Mouse (Mus musculus) yolk sac, embryonic 10.5 days (tissue): Measurements from ENCODE around the gene Arsg.

ENCODE experiments used
- DNase-seq: peaks from one replicate; pipeline ENCODE4 v3.0.0-alpha.2; 2017; ENCODE audit warnings: low spot score

The Arsg gene

DNA sequence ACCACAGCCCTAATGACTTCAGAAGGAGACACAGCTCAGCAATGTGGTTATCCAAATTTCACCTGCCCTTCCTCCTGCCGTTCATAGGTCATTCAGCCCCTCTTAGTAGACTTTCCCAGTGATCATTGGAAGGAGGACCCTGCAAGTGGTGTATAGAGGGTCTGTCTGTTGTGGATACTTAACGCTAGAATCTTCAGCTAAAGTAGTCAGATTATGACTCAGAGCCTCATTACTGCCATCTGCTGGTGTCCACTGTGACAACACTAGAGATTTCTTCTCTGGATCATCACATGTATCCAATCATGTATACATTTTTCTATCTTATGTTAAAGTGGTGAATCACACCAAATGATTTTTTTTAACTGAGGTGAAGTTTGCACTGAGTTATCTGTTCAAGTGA lies 148.0 kb downstream of the Arsg start:
- DNase-seq: peak; percentile 28

DNA sequence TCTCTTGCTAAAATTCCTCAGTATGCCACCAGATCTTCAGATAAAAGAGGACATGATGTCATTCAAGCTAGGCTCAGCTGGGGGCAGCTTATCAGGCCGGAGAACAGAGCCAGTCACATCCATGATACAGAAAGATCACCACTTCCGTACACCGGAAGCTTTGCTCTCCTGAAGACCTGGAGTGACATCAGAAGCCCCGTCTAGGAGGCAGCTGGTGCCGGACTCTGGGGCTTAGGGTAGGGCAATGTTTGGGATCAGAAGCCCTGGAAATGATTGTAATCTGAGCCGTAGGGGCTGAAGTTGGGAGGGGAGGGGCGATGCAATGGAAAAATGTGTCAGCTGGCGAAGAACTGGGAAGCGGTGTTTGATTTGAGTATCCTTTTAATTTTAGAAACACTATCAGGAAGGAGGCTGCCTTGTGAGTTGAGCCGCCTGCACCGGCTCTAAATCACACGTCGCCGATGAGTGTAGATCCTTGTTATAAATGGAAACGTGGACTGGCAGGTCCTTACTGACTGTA lies 149.4 kb downstream of the Arsg start:
- no peak for DNase-seq
